Mouse (Mus musculus) midbrain, embryonic 11.5 days (tissue): ENCODE measurements at regions not wholly inside any gene's neighbourhood (a gene's known extent, or its start where the extent isn't known, plus 50 kb on each side); places are given as distances from the start of the nearest gene placed in this dataset.

ENCODE experiments used
- ATAC-seq: fragments of 200-750 bp; cut with Nextera tagmentation; 2 replicates; pipeline ENCODE4 v1.8.0; 2017; ENCODE audit warnings: moderate TSS enrichment, moderate library complexity; ENCODE audit not compliant: low FRiP score
- DNase-seq: peaks from one replicate; pipeline ENCODE4 v3.0.0; 2015; ENCODE audit warnings: low spot score; ENCODE audit errors: missing footprints
- H3K27ac ChIP-seq: fragments of 300-500 bp; sonication (generic); 2 replicates; pipeline ENCODE4 v1.5.1; 2014; ENCODE audit warnings: low read depth, low read length
- H3K27me3 ChIP-seq: fragments of 300-500 bp; sonication (generic); 2 replicates; pipeline ENCODE4 v1.6.1; 2014; ENCODE audit warnings: mild to moderate bottlenecking, low read length, moderate library complexity, mixed read lengths; ENCODE audit not compliant: control insufficient read depth, insufficient read depth
- H3K36me3 ChIP-seq: fragments of 300-500 bp; sonication (generic); 2 replicates; pipeline ENCODE4 v1.6.1; 2014; ENCODE audit warnings: mild to moderate bottlenecking, low read length, moderate library complexity, mixed read lengths; ENCODE audit not compliant: control insufficient read depth, insufficient read depth
- H3K4me1 ChIP-seq: fragments of 300-500 bp; sonication (generic); 2 replicates; pipeline ENCODE4 v1.6.1; 2014; ENCODE audit warnings: low read length; ENCODE audit not compliant: control insufficient read depth, insufficient read depth
- H3K4me2 ChIP-seq: fragments of 300-500 bp; sonication (generic); 2 replicates; pipeline ENCODE4 v1.6.1; 2014; ENCODE audit warnings: mild to moderate bottlenecking, moderate library complexity
- H3K4me3 ChIP-seq: fragments of 300-500 bp; sonication (generic); 2 replicates; pipeline ENCODE4 v1.5.1; 2014; ENCODE audit warnings: low read depth, low read length
- H3K9ac ChIP-seq: fragments of 300-500 bp; sonication (generic); 2 replicates; pipeline ENCODE4 v1.6.1; 2014; ENCODE audit warnings: low read length
- H3K9me3 ChIP-seq: fragments of 300-500 bp; sonication (generic); 2 replicates; pipeline ENCODE4 v1.6.1; 2016; ENCODE audit warnings: low read length; ENCODE audit not compliant: control insufficient read depth
- WGBS: fragments of 180-500 bp; shearing (Covaris S2); extraction: QIAGEN DNeasy Blood & Tissue Kit; methylation state at CpG from one replicate; pipeline ENCODE4 v1.1.7; 2014; 5-methylcytosine and 5-hydroxymethylcytosine counted together

DNA sequence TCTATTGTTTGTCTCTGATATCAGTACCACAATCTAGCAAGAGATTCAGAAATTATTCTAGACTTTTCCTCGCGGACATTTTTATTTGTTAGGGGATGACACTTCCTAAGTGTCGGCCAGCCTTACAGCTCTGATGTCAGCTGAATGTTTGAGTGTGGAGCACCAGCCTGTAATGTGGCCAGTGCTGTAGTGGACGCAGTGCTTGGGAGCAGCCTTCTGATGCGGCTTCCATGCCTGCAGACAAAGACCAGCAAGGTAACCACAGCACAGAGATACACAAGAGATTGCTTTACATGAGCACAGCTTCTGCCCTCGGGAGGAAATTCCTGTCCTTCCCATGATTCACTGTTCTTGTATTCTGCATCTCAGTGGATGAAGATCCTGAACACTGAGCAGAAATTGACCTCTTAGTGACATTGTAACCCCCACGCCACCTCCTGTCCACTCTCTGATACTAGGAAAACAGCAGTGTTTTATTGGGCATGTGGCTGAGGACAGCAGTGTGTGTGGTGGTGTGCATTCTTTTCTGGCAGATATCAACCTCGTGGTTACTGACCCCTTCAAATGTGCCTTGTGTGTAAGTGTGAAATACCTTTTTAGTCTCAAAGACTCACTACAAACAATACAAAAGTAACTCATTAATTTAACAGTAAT lies 54.6 kb upstream of the Chd1 start:
- H3K27ac ChIP-seq: no peak overlapping the region
- WGBS: 74% methylated on average over 8 of the region's 8 CpGs
- no peaks in the 10 kb centered on the region for H3K9me3 ChIP-seq
- DNase-seq (no peak), ATAC-seq (no peak)
- H3K27me3 ChIP-seq: no peaks in the 10 kb centered on the region
- H3K4me3 ChIP-seq: no peak overlapping the region
- H3K9ac ChIP-seq: no peak overlapping the region
- no peak overlapping the region for H3K4me2 ChIP-seq
- H3K36me3 ChIP-seq: no peaks in the 10 kb centered on the region
- no peaks in the 10 kb centered on the region for H3K4me1 ChIP-seq

DNA sequence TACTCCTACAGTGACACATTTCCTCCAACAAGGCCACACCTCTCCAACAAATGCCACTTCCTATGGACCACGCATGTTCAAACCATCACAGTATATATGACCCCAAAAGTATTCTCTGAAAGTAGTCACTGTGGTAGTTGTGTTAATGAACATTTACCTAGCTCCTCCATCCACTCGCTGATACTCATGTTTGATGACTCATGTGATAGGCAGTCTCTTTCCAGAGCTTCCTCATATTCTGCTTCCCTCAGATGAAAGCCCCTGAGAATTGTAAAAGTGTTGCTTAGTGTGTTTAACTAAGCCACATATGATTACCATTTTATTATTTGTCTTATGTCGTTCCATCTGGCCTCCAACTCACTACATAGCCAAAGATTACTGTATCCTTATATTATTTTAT lies 52.9 kb upstream of the Chd1 start:
- WGBS: 94% methylated on average over 3 of the region's 3 CpGs
- Histone ChIP-seq H3K27me3 (no peaks in the 10 kb centered on the region), H3K36me3 (no peaks in the 10 kb centered on the region), H3K27ac (no peak overlapping the region), H3K4me3 (no peak overlapping the region), H3K4me2 (no peak overlapping the region), H3K9ac (no peak overlapping the region), H3K9me3 (no peaks in the 10 kb centered on the region), H3K4me1 (no peaks in the 10 kb centered on the region)
- DNase-seq (no peak), ATAC-seq (no peak)
